Mouse (Mus musculus): ENCODE results near the gene Glipr2. TPM values are rescaled to one million over a fixed set of nuclear protein-coding genes. Genes with fewer than 3 reads are reported as not detected.

Glipr2 gene
- polyA plus RNA-seq, 1 experiment from 2014 or later = 78.5 TPM

DNA sequence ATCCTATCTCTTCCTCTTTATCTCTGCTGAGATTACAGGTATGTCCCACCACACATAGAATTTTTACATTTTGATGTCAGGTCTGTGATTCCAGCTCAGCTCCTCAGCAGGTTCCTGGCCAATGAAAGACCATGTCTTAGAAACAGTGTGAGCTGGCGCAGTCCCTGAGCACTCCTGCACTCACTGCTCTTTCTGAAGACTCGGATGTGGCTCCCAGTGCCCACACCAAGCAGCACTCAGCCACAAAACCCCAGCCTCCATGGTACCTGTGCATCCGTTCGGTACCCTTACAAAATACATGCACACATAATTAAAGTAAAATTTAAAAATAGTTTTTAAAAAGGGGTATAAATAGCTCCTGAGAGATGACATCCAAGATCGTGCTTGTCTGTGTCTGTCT is 15.9 kb upstream of the Glipr2 start:
- H3K4me2 ChIP-seq (ENCODE audit: low read depth, low read length) = no peak overlapping the region
- 93% methylated on average over 5 of the region's 5 CpGs for WGBS
- no peak overlapping the region for H3K9ac ChIP-seq (ENCODE audit: low read depth, low read length)
- no peak overlapping the region for H3K4me3 ChIP-seq (ENCODE audit: low read length)
- no peaks in the 10 kb centered on the region for H3K27me3 ChIP-seq (replicated peaks; ENCODE audit: control insufficient read depth, insufficient read depth, low read length)
- H3K27ac ChIP-seq (ENCODE audit: low read length) = no peak overlapping the region
- no peaks in the 10 kb centered on the region for H3K4me1 ChIP-seq (ENCODE audit: control insufficient read depth, insufficient read depth, low read length)
- no peaks in the 10 kb centered on the region for H3K9me3 ChIP-seq (ENCODE audit: control insufficient read depth, low read length)
- H3K36me3 ChIP-seq (ENCODE audit: control insufficient read depth, insufficient read depth, low read length) = peaks cover 3% of the 10 kb centered on the region; the same call in 1 of the 2 replicates
- ATAC-seq = no peak

DNA sequence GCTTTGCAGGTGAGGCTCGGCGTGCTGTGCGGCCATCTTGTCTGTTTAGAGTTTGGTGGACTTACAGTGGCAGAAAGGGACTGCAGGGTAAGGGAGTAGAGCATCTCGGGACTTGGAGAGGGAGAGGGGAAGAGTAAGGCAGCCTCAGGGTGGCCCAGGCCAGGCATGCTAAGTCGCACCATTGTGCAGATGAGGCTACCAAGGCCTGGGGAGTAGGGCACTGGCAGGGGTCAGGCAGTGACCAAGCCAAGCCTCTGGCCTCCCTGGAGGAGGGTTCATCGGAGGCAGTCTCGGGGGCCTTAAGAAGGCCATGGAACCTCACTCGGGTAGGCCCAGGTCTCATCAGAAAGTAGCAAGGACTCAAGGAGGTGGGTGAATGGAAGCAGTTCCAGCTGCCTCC is 14.8 kb upstream of the Glipr2 start:
- H3K4me1 ChIP-seq (ENCODE audit: control insufficient read depth, insufficient read depth, low read length) = no peaks in the 10 kb centered on the region
- no peaks in the 10 kb centered on the region for H3K9me3 ChIP-seq (ENCODE audit: control insufficient read depth, low read length)
- no peak overlapping the region for H3K27ac ChIP-seq (ENCODE audit: low read length)
- no peaks in the 10 kb centered on the region for H3K27me3 ChIP-seq (replicated peaks; ENCODE audit: control insufficient read depth, insufficient read depth, low read length)
- H3K4me2 ChIP-seq (ENCODE audit: low read depth, low read length) = no peak overlapping the region
- 90% methylated on average over 8 of the region's 8 CpGs for WGBS
- no peak overlapping the region for H3K4me3 ChIP-seq (ENCODE audit: low read length)
- no peak overlapping the region for H3K9ac ChIP-seq (ENCODE audit: low read depth, low read length)
- ATAC-seq = no peak
- H3K36me3 ChIP-seq (ENCODE audit: control insufficient read depth, insufficient read depth, low read length) = peaks cover 3% of the 10 kb centered on the region; the same call in 1 of the 2 replicates

DNA sequence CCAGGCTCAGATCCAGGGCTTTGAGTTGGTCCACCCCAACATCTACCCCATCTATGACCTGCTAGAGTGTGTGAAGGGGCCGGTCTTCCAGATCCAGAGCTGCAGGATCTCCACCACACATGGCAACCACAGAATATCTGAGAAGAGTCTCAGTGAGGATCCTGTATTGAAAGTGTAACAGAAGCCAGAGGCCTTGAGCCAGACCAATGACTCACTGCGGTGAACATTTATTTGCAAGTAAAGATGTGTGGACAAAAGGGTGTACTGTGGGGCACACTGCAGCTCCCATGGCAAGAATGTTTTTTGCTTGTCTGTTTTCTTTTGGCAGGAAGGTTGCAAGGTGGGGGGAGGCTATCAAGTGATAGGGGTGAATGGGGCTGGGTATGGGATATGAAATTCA is 9.6 kb upstream of the Glipr2 start:
- Histone ChIP-seq H3K4me1 (ENCODE audit: control insufficient read depth, insufficient read depth, low read length) (no peaks in the 10 kb centered on the region), H3K36me3 (ENCODE audit: control insufficient read depth, insufficient read depth, low read length) (no peaks in the 10 kb centered on the region), H3K4me3 (ENCODE audit: low read length) (no peak overlapping the region), H3K4me2 (ENCODE audit: low read depth, low read length) (no peak overlapping the region), H3K27me3 (replicated peaks; ENCODE audit: control insufficient read depth, insufficient read depth, low read length) (no peaks in the 10 kb centered on the region), H3K27ac (ENCODE audit: low read length) (no peak overlapping the region), H3K9me3 (ENCODE audit: control insufficient read depth, low read length) (no peaks in the 10 kb centered on the region), H3K9ac (ENCODE audit: low read depth, low read length) (no peak overlapping the region)
- 98% methylated on average over 2 of the region's 2 CpGs for WGBS
- ATAC-seq = no peak

DNA sequence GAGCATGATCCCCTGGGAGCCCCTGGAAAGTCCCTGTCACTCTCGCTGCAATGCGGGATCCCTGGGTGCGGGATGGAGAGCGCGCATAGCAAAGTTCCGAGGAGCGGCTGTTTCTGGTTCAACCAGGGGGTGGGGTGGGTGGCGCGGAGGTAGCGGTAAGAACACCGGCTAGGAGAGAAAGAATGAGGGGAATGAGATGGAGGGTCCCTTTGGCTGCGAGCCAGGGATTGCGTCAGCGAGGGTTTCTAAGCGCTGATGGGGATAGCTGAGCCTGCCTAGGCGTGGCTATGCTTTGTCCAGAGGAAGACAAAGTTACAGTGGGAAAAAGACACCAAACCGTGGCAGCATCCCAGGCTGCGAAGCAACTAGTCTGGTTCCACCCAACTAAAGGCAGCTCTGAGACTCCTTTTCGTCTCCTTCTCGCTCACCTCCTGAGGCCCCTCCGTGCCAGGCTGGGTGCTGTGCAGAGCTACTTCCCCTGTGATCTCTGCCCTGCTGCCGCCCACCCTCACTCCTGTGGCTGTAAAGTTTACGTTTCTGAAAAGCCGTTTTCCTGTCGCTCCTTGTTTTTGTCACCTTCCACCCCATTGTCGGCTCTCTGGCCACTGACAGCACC is 753 bp downstream of the Glipr2 start:
- H3K4me1 ChIP-seq (ENCODE audit: control insufficient read depth, insufficient read depth, low read length) = peaks cover 30% of the 10 kb centered on the region
- H3K4me3 ChIP-seq (ENCODE audit: low read length) = peak overlapping the region; percentile 61
- H3K9me3 ChIP-seq (ENCODE audit: control insufficient read depth, low read length) = no peaks in the 10 kb centered on the region
- H3K9ac ChIP-seq (ENCODE audit: low read depth, low read length) = peak overlapping the region; percentile 70
- no peaks in the 10 kb centered on the region for H3K36me3 ChIP-seq (ENCODE audit: control insufficient read depth, insufficient read depth, low read length)
- WGBS = under 1% methylated on average over 26 of the region's 26 CpGs
- H3K27me3 ChIP-seq (replicated peaks; ENCODE audit: control insufficient read depth, insufficient read depth, low read length) = no peaks in the 10 kb centered on the region
- ATAC-seq = peak; percentile 45
- peak overlapping the region; percentile 98 for H3K4me2 ChIP-seq (ENCODE audit: low read depth, low read length)
- peak overlapping the region; percentile 86 for H3K27ac ChIP-seq (ENCODE audit: low read length)

DNA sequence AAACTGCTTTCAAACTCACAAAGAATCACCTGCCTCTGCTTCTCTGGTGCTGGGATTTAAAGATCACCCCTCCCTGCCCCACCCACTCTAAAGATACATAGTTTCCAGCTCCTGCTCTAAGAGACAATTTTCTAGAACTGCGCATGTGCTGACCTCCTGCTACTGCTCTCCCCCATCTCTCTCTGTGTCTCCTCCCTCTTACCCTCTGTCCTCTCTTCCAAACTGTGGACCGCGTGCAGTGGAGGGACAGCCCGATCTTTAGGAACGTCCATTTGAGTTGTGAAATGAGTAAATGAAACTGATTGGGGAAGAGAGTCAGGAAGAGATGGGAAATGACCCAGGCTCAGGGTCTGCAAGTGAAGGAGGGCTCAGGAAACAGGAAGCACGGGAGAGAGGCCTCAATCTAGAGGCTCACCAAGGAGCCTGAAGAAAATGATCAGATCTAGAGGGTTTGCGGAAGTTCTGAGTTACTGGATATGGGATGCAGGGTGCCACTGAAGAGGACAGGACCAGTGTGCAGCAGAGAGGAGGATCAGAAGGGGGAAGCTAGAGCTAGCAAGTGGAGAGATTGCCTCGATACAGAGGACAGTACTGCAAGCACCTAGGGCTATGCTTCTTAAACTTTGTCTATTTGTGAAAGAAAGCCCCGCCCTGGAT is 2.5 kb downstream of the Glipr2 start:
- Histone ChIP-seq H3K27me3 (replicated peaks; ENCODE audit: control insufficient read depth, insufficient read depth, low read length) (no peaks in the 10 kb centered on the region), H3K9ac (ENCODE audit: low read depth, low read length) (0 out of 2 replicates have a peak overlapping the region, but pooled peaks have one; percentile 34), H3K9me3 (ENCODE audit: control insufficient read depth, low read length) (no peaks in the 10 kb centered on the region), H3K4me1 (ENCODE audit: control insufficient read depth, insufficient read depth, low read length) (peaks cover 40% of the 10 kb centered on the region), H3K4me2 (ENCODE audit: low read depth, low read length) (peak overlapping the region; percentile 98), H3K36me3 (ENCODE audit: control insufficient read depth, insufficient read depth, low read length) (no peaks in the 10 kb centered on the region), H3K27ac (ENCODE audit: low read length) (peak overlapping the region; percentile 23; the same call in 1 of the 2 replicates), H3K4me3 (ENCODE audit: low read length) (no peak overlapping the region; the same call in 1 of the 2 replicates)
- no peak for ATAC-seq
- 57% methylated on average over 9 of the region's 9 CpGs for WGBS

DNA sequence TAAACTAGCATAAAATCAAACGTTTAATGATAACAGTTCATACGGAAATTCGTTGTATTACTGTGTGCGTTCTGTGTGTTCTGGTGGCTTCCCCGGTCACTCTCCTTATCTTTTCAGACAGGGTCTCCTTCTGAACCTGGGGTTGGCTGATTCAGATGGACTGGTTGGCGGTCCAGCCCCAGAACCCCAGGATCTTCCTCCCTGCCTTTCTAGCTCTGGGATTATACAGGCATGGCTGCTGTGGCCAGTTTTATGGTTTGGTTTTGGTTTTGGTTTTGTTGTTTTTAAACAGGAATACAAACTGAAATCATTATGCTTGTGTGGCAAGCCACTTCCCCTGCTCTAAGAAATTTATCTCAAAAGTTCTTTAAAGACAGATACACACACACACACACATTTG is 3.0 kb downstream of the Glipr2 start:
- peak overlapping the region; percentile 98; the same call in 1 of the 2 replicates for H3K4me2 ChIP-seq (ENCODE audit: low read depth, low read length)
- H3K27me3 ChIP-seq (replicated peaks; ENCODE audit: control insufficient read depth, insufficient read depth, low read length) = no peaks in the 10 kb centered on the region
- no peak overlapping the region; the same call in 1 of the 2 replicates for H3K4me3 ChIP-seq (ENCODE audit: low read length)
- WGBS = 56% methylated on average over 6 of the region's 6 CpGs
- no peak overlapping the region for H3K27ac ChIP-seq (ENCODE audit: low read length)
- H3K9me3 ChIP-seq (ENCODE audit: control insufficient read depth, low read length) = no peaks in the 10 kb centered on the region
- ATAC-seq = no peak
- peaks cover 43% of the 10 kb centered on the region for H3K4me1 ChIP-seq (ENCODE audit: control insufficient read depth, insufficient read depth, low read length)
- no peaks in the 10 kb centered on the region for H3K36me3 ChIP-seq (ENCODE audit: control insufficient read depth, insufficient read depth, low read length)
- H3K9ac ChIP-seq (ENCODE audit: low read depth, low read length) = no peak overlapping the region

DNA sequence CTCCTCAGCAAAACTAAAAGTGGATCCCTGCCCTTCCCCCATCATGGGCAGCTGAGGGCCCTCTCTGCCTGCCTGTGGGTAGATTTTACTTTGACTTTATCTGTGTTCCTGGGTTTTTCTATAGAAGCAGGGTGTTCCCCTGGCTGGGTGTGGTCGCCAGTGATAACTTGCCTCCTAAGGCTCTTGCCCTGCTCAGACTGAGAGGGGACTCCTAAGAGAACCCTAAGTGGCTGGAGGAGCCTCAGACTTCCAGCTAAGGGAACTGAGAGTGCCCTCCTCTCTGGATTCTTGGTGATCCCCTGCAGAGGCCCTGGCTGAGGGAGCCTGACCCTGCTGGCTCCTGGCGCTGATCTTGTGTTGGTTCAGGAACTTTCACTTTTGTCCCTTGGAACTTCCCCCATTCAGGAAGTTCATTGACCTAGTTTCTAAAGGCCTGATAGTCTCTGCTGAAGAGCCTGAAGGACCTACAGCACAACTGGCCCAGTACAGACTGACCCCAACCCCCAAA is 7.2 kb downstream of the Glipr2 start:
- Histone ChIP-seq H3K9me3 (ENCODE audit: control insufficient read depth, low read length) (no peaks in the 10 kb centered on the region), H3K4me3 (ENCODE audit: low read length) (no peak overlapping the region), H3K4me1 (ENCODE audit: control insufficient read depth, insufficient read depth, low read length) (peaks cover 42% of the 10 kb centered on the region), H3K27me3 (replicated peaks; ENCODE audit: control insufficient read depth, insufficient read depth, low read length) (no peaks in the 10 kb centered on the region), H3K4me2 (ENCODE audit: low read depth, low read length) (peak overlapping the region; percentile 13; the same call in 1 of the 2 replicates), H3K9ac (ENCODE audit: low read depth, low read length) (0 out of 2 replicates have a peak overlapping the region, but pooled peaks have one; percentile 20), H3K27ac (ENCODE audit: low read length) (peak overlapping the region; percentile 42; the same call in 1 of the 2 replicates), H3K36me3 (ENCODE audit: control insufficient read depth, insufficient read depth, low read length) (no peaks in the 10 kb centered on the region)
- 24% methylated on average over 2 of the region's 2 CpGs for WGBS
- peak; percentile 39 for ATAC-seq

DNA sequence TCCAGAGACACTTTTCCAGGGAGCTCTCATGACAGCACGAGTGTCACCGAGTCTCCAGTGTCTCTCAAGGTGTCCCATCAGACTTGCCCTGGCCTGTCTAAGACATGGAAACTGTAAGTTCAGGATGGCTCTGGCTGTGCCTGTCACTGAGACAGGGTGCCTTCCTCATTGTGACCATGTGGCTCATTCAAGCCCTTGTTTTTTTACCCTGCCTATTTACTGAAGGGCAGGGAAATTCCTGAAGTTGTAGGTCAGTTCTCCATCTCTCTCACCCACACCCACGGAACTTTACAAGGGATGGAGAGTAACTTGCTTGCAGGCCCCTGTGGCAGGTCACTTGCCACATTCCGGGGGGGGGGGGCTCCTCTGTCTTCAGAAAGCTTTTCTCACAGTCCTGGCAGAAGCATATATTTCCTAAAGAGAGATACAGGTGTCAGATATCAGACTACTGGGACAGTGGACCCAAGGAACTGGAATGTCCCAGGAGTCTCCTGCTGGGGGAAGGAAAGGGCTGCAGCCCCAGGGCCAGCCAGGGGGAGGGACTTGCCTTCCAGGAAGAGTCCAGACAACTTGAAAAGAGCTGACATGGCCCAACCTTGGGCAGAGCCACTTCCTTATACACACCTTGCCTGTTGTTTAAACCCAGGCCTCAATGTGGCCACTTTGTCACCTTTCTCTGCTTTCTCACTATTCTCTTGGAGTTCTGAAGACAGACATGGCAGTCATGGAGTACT is 7.9 kb downstream of the Glipr2 start:
- Histone ChIP-seq H3K9ac (ENCODE audit: low read depth, low read length) (no peak overlapping the region), H3K4me1 (ENCODE audit: control insufficient read depth, insufficient read depth, low read length) (peaks cover 40% of the 10 kb centered on the region), H3K27me3 (replicated peaks; ENCODE audit: control insufficient read depth, insufficient read depth, low read length) (no peaks in the 10 kb centered on the region), H3K27ac (ENCODE audit: low read length) (no peak overlapping the region), H3K36me3 (ENCODE audit: control insufficient read depth, insufficient read depth, low read length) (no peaks in the 10 kb centered on the region), H3K4me2 (ENCODE audit: low read depth, low read length) (no peak overlapping the region), H3K4me3 (ENCODE audit: low read length) (no peak overlapping the region), H3K9me3 (ENCODE audit: control insufficient read depth, low read length) (no peaks in the 10 kb centered on the region)
- 47% methylated on average over 4 of the region's 4 CpGs for WGBS
- ATAC-seq = peak; percentile 54

DNA sequence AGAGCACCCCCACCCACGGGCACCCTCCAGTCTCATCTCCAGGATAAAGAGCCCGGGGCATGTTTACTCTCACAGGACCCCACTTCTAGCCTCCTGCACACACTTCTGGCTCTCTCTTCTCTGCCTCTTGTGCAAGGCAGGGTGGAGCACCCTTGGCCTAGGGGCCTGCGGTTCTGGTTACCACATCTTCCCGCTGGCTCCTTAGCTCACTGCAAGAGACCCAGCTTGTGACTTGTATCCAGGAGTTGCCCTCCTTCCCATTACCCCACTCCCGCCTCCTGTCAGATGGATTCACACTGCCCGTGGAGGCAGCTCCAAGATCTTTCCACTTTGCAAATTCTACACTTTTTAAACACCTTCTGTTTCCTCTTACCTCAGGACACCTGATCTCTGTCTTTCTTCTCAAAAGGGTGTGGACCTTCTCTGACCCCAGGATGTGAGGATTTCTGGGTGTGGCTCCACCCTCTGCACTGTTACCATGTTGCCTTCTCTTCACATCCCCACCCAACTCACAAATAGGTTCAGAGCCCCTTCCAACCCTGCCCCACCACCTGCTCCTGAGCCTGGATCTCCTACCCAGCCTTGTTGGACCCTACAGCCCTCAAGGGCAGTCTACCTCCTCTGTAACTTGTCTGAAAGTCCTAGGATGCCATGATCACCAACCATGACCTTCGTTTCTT is 8.8 kb downstream of the Glipr2 start:
- no peaks in the 10 kb centered on the region for H3K9me3 ChIP-seq (ENCODE audit: control insufficient read depth, low read length)
- H3K36me3 ChIP-seq (ENCODE audit: control insufficient read depth, insufficient read depth, low read length) = no peaks in the 10 kb centered on the region
- no peak for ATAC-seq
- no peak overlapping the region for H3K9ac ChIP-seq (ENCODE audit: low read depth, low read length)
- H3K4me2 ChIP-seq (ENCODE audit: low read depth, low read length) = no peak overlapping the region
- H3K27ac ChIP-seq (ENCODE audit: low read length) = no peak overlapping the region
- peaks cover 39% of the 10 kb centered on the region for H3K4me1 ChIP-seq (ENCODE audit: control insufficient read depth, insufficient read depth, low read length)
- 84% methylated on average over 7 of the region's 7 CpGs for WGBS
- no peaks in the 10 kb centered on the region for H3K27me3 ChIP-seq (replicated peaks; ENCODE audit: control insufficient read depth, insufficient read depth, low read length)
- no peak overlapping the region for H3K4me3 ChIP-seq (ENCODE audit: low read length)

Measured in intestine, embryonic 16.5 days (tissue).